Mouse (Mus musculus) frontal cortex, postnatal 25 days (tissue): ENCODE data around the gene Herc2.

ENCODE experiments used
- DNase-seq, 2 experiments: peaks; one replicate each; pipeline ENCODE4 v3.0.0; 2022; ENCODE audit warnings: low spot score in 2 of 2

Herc2 gene

GRCm38 (mm10) chr7:56066634-56067033 lies 16.6 kb downstream of the Herc2 start:
- DNase-seq: no peak

GRCm38 (mm10) chr7:56071724-56072123 lies 21.7 kb downstream of the Herc2 start:
- no peak for DNase-seq

- no peak for DNase-seq
Observed at GRCm38 (mm10) chr7:56083034-56083433, 33.0 kb downstream of the Herc2 start.

- DNase-seq: no peak
Observed at GRCm38 (mm10) chr7:56089097-56089496, 39.1 kb downstream of the Herc2 start.

GRCm38 (mm10) chr7:56091445-56091844 lies 41.4 kb downstream of the Herc2 start:
- no peak for DNase-seq

GRCm38 (mm10) chr7:56102293-56102847 lies 52.4 kb downstream of the Herc2 start:
- DNase-seq: no peak

GRCm38 (mm10) chr7:56112999-56113398 lies 63.0 kb downstream of the Herc2 start:
- DNase-seq: no peak

- DNase-seq: no peak
Observed at GRCm38 (mm10) chr7:56114148-56114547, 64.2 kb downstream of the Herc2 start.

GRCm38 (mm10) chr7:56120968-56121367 lies 71.0 kb downstream of the Herc2 start:
- no peak for DNase-seq

- DNase-seq: no peak
Observed at GRCm38 (mm10) chr7:56121425-56121824, 71.4 kb downstream of the Herc2 start.

- no peak for DNase-seq
Observed at GRCm38 (mm10) chr7:56128080-56128479, 78.1 kb downstream of the Herc2 start.

- no peak for DNase-seq
Observed at GRCm38 (mm10) chr7:56129577-56129976, 79.6 kb downstream of the Herc2 start.

- no peak for DNase-seq
Observed at GRCm38 (mm10) chr7:56131548-56131947, 81.6 kb downstream of the Herc2 start.

- no peak for DNase-seq
Observed at GRCm38 (mm10) chr7:56138706-56139105, 88.7 kb downstream of the Herc2 start.

- DNase-seq: no peak
Observed at GRCm38 (mm10) chr7:56146424-56146823, 96.4 kb downstream of the Herc2 start.

GRCm38 (mm10) chr7:56148925-56149324 lies 98.9 kb downstream of the Herc2 start:
- DNase-seq: no peak

GRCm38 (mm10) chr7:56151885-56152676 lies 102.1 kb downstream of the Herc2 start:
- no peak for DNase-seq

- DNase-seq: no peak
Observed at GRCm38 (mm10) chr7:56153161-56153560, 103.2 kb downstream of the Herc2 start.

GRCm38 (mm10) chr7:56153625-56154024 lies 103.6 kb downstream of the Herc2 start:
- no peak for DNase-seq

GRCm38 (mm10) chr7:56163316-56163715 lies 113.3 kb downstream of the Herc2 start:
- DNase-seq: no peak

- DNase-seq: no peak
Observed at GRCm38 (mm10) chr7:56168713-56169112, 118.7 kb downstream of the Herc2 start.

- no peak for DNase-seq
Observed at GRCm38 (mm10) chr7:56177371-56177770, 127.4 kb downstream of the Herc2 start.

GRCm38 (mm10) chr7:56191041-56191440 lies 141.0 kb downstream of the Herc2 start:
- no peak for DNase-seq
